Mouse (Mus musculus) hindlimb bud, embryonic 11.5 days (tissue): ENCODE measurements at regions not wholly inside any gene's neighbourhood (a gene's known extent, or its start where the extent isn't known, plus 50 kb on each side); places are given as distances from the start of the nearest gene placed in this dataset.

Experiments used
- DNase-seq: peaks from one replicate; pipeline ENCODE4 v3.0.0-alpha.2; 2012; ENCODE audit warnings: low read depth, low spot score; ENCODE audit errors: extremely low spot score

GRCm38 (mm10) chr10:98646311-98646999 is 267.8 kb upstream of the Atp2b1 start:
- DNase-seq = no peak

- DNase-seq = no peak
Observed at GRCm38 (mm10) chr10:98648710-98649245, 265.4 kb upstream of the Atp2b1 start.

- DNase-seq = no peak
Observed at GRCm38 (mm10) chr10:98650533-98650932, 263.7 kb upstream of the Atp2b1 start.

- DNase-seq = no peak
Observed at GRCm38 (mm10) chr10:98651127-98651526, 263.1 kb upstream of the Atp2b1 start.

GRCm38 (mm10) chr10:98651599-98651998 is 262.6 kb upstream of the Atp2b1 start:
- DNase-seq = no peak

GRCm38 (mm10) chr10:98652084-98652483 is 262.1 kb upstream of the Atp2b1 start:
- no peak for DNase-seq

GRCm38 (mm10) chr10:98660747-98661146 is 253.5 kb upstream of the Atp2b1 start:
- no peak for DNase-seq

GRCm38 (mm10) chr10:98665936-98666505 is 248.2 kb upstream of the Atp2b1 start:
- no peak for DNase-seq

GRCm38 (mm10) chr10:98667728-98668127 is 246.5 kb upstream of the Atp2b1 start:
- DNase-seq = no peak

- no peak for DNase-seq
Observed at GRCm38 (mm10) chr10:98674131-98674530, 240.1 kb upstream of the Atp2b1 start.

- DNase-seq = no peak
Observed at GRCm38 (mm10) chr10:98676907-98677306, 237.3 kb upstream of the Atp2b1 start.

GRCm38 (mm10) chr10:98678234-98678633 is 236.0 kb upstream of the Atp2b1 start:
- no peak for DNase-seq

- no peak for DNase-seq
Observed at GRCm38 (mm10) chr10:98682436-98682835, 231.8 kb upstream of the Atp2b1 start.

GRCm38 (mm10) chr10:98684195-98684594 is 230.0 kb upstream of the Atp2b1 start:
- peak; percentile 22 for DNase-seq

- no peak for DNase-seq
Observed at GRCm38 (mm10) chr10:98684707-98685106, 229.5 kb upstream of the Atp2b1 start.

GRCm38 (mm10) chr10:98685739-98686138 is 228.5 kb upstream of the Atp2b1 start:
- no peak for DNase-seq

- no peak for DNase-seq
Observed at GRCm38 (mm10) chr10:98686370-98686769, 227.8 kb upstream of the Atp2b1 start.

- no peak for DNase-seq
Observed at GRCm38 (mm10) chr10:98691816-98692215, 222.4 kb upstream of the Atp2b1 start.

GRCm38 (mm10) chr10:98694690-98695370 is 219.4 kb upstream of the Atp2b1 start:
- no peak for DNase-seq

GRCm38 (mm10) chr10:98695371-98695725 is 218.9 kb upstream of the Atp2b1 start:
- no peak for DNase-seq

- no peak for DNase-seq
Observed at GRCm38 (mm10) chr10:98697866-98698265, 216.3 kb upstream of the Atp2b1 start.

- no peak for DNase-seq
Observed at GRCm38 (mm10) chr10:98699579-98699978, 214.6 kb upstream of the Atp2b1 start.
